Mouse (Mus musculus) B cell, adult (primary cell): ENCODE results near the gene Sh3bgrl. TPM values are rescaled to one million over a fixed set of nuclear protein-coding genes. Genes with fewer than 3 reads are reported as not detected.

Experiments
- total RNA-seq: library from RNA; stranded (reverse); gene quantifications from 4 replicates; pipeline ENCODE4 v1.2.4, GENCODE M21; 2023; ENCODE audit not compliant: inconsistent age

The Sh3bgrl gene
- 59.4 to 72.2 TPM (median 63.9 TPM) in 4 replicates for total RNA-seq

GRCm38 (mm10) chrX:109095245-109096242 lies at the start of gene Sh3bgrl:
Sh3bgrl (plus strand) TSS chrX:109095365.

GRCm38 (mm10) chrX:109196468-109196867 lies 101.3 kb downstream of the Sh3bgrl start, which contains the start of gene Gm6377:
Gm6377 (plus strand) TSS chrX:109196756.

Other genes starting within 250 kb of the Sh3bgrl start
- 7.4 to 10.2 TPM (median 9.2 TPM) in 4 replicates for gene Hmgn5, start 82.0 kb upstream of the Sh3bgrl start, total RNA-seq
- gene Gm6377, start 101.4 kb downstream of the Sh3bgrl start, total RNA-seq = 76.2 to 88.5 TPM (median 82.4 TPM) in 4 replicates